Mouse (Mus musculus) stomach, embryonic 16.5 days (tissue): ENCODE measurements around the gene Ccng2. TPM values are rescaled to one million over a fixed set of nuclear protein-coding genes. Genes with fewer than 3 reads are reported as not detected.

Experiments
- ATAC-seq: fragments of 200-750 bp; cut with Nextera tagmentation; 2 replicates; pipeline ENCODE4 v1.8.0; 2017; ENCODE audit warnings: moderate number of reproducible peaks, moderate TSS enrichment; ENCODE audit not compliant: insufficient read depth, low FRiP score
- H3K27ac ChIP-seq: fragments of 300-500 bp; sonication (generic); 2 replicates; pipeline ENCODE4 v1.5.1; 2014; ENCODE audit warnings: low read length
- H3K27me3 ChIP-seq: fragments of 300-500 bp; sonication (generic); 2 replicates; pipeline ENCODE4 v1.6.1; 2014; ENCODE audit warnings: low read length, control low read depth, mixed read lengths; ENCODE audit not compliant: control insufficient read depth, insufficient read depth
- H3K36me3 ChIP-seq: fragments of 300-500 bp; sonication (generic); 2 replicates; pipeline ENCODE4 v1.6.1; 2014; ENCODE audit warnings: low read length; ENCODE audit not compliant: control insufficient read depth, insufficient read depth
- H3K4me1 ChIP-seq: fragments of 300-500 bp; sonication (generic); 2 replicates; pipeline ENCODE4 v1.6.1; 2014; ENCODE audit warnings: low read length, control low read depth, mixed read lengths; ENCODE audit not compliant: control insufficient read depth, insufficient read depth
- H3K4me2 ChIP-seq: fragments of 300-500 bp; sonication (generic); 2 replicates; pipeline ENCODE4 v1.6.1; 2014; ENCODE audit warnings: low read depth, low read length, mixed read lengths
- H3K4me3 ChIP-seq: fragments of 300-500 bp; sonication (generic); replicated peaks from 2 replicates; pipeline ENCODE4 v1.5.1; 2014; ENCODE audit warnings: mild to moderate bottlenecking, low read length
- H3K9ac ChIP-seq: fragments of 300-500 bp; sonication (generic); 2 replicates; pipeline ENCODE4 v1.6.1; 2014; ENCODE audit warnings: low read length
- H3K9me3 ChIP-seq: fragments of 300-500 bp; sonication (generic); replicated peaks from 2 replicates; pipeline ENCODE4 v1.6.1; 2016; ENCODE audit warnings: low read length, control low read depth; ENCODE audit not compliant: control insufficient read depth
- WGBS: fragments of 180-500 bp; shearing (Covaris S2); extraction: QIAGEN DNeasy Blood & Tissue Kit; methylation state at CpG from one replicate; pipeline ENCODE4 v1.1.7; 2014; 5-methylcytosine and 5-hydroxymethylcytosine counted together
- polyA plus RNA-seq: library from polyadenylated mRNA; unstranded; fragments of >200 nt; fragmentation: Nextera tagmentation; extraction: Ambion mirVana; gene quantifications from 2 replicates; pipeline ENCODE4 v1.2.1, GENCODE M21; 2015

Gene Ccng2
- polyA plus RNA-seq, 1 experiment from 2014 or later = 32.3 TPM

- Histone ChIP-seq H3K4me2 (no peak overlapping the region), H3K27me3 (no peaks in the 10 kb centered on the region), H3K27ac (no peak overlapping the region), H3K4me3 (no peak overlapping the region), H3K36me3 (no peaks in the 10 kb centered on the region), H3K4me1 (no peaks in the 10 kb centered on the region), H3K9ac (no peak overlapping the region), H3K9me3 (no peaks in the 10 kb centered on the region)
- ATAC-seq = no peak
Measured at GRCm38 (mm10) chr5:93256820-93257405, 10.1 kb upstream of the Ccng2 start.

GRCm38 (mm10) chr5:93259349-93259748 is 7.7 kb upstream of the Ccng2 start:
- Histone ChIP-seq H3K27me3 (no peaks in the 10 kb centered on the region), H3K9me3 (no peaks in the 10 kb centered on the region), H3K4me1 (no peaks in the 10 kb centered on the region), H3K9ac (no peak overlapping the region), H3K27ac (no peak overlapping the region), H3K4me3 (no peak overlapping the region), H3K36me3 (no peaks in the 10 kb centered on the region), H3K4me2 (no peak overlapping the region)
- no peak for ATAC-seq

- peaks cover 10% of the 10 kb centered on the region for H3K4me1 ChIP-seq
- no peak overlapping the region for H3K4me3 ChIP-seq
- no peaks in the 10 kb centered on the region for H3K36me3 ChIP-seq
- H3K27me3 ChIP-seq = no peaks in the 10 kb centered on the region
- 64% methylated on average over 3 of the region's 3 CpGs for WGBS
- no peak overlapping the region for H3K27ac ChIP-seq
- no peak overlapping the region for H3K4me2 ChIP-seq
- H3K9me3 ChIP-seq = no peaks in the 10 kb centered on the region
- no peak for ATAC-seq
- no peak overlapping the region for H3K9ac ChIP-seq
Measured at GRCm38 (mm10) chr5:93260983-93261382, 6.1 kb upstream of the Ccng2 start.

- WGBS = 71% methylated on average over 2 of the region's 2 CpGs
- no peaks in the 10 kb centered on the region for H3K27me3 ChIP-seq
Measured at GRCm38 (mm10) chr5:93262751-93263150, 4.3 kb upstream of the Ccng2 start.

GRCm38 (mm10) chr5:93263396-93264075 is 3.5 kb upstream of the Ccng2 start:
- H3K4me1 ChIP-seq = peaks cover 13% of the 10 kb centered on the region
- WGBS = 79% methylated on average over 6 of the region's 6 CpGs
- H3K9ac ChIP-seq = no peak overlapping the region
- no peak for ATAC-seq
- H3K27ac ChIP-seq = no peak overlapping the region
- no peaks in the 10 kb centered on the region for H3K27me3 ChIP-seq
- H3K9me3 ChIP-seq = no peaks in the 10 kb centered on the region
- no peaks in the 10 kb centered on the region for H3K36me3 ChIP-seq
- no peak overlapping the region for H3K4me2 ChIP-seq
- H3K4me3 ChIP-seq = no peak overlapping the region

More at GRCm38 (mm10) chr5:93262751-93263150, 4.3 kb upstream of the Ccng2 start:
- Histone ChIP-seq H3K36me3 (no peaks in the 10 kb centered on the region), H3K4me1 (peaks cover 13% of the 10 kb centered on the region), H3K9ac (no peak overlapping the region), H3K4me2 (no peak overlapping the region), H3K4me3 (no peak overlapping the region), H3K9me3 (no peaks in the 10 kb centered on the region), H3K27ac (no peak overlapping the region)
- no peak for ATAC-seq

GRCm38 (mm10) chr5:93264136-93264700 is 2.8 kb upstream of the Ccng2 start:
- Histone ChIP-seq H3K4me1 (peaks cover 13% of the 10 kb centered on the region), H3K9me3 (no peaks in the 10 kb centered on the region), H3K27me3 (no peaks in the 10 kb centered on the region), H3K36me3 (no peaks in the 10 kb centered on the region), H3K27ac (no peak overlapping the region), H3K4me3 (no peak overlapping the region), H3K9ac (no peak overlapping the region), H3K4me2 (no peak overlapping the region)
- no peak for ATAC-seq
- 65% methylated on average over 1 of the region's 1 CpGs for WGBS

- WGBS = 69% methylated on average over 7 of the region's 7 CpGs
- Histone ChIP-seq H3K4me2 (peak overlapping the region; percentile 15; the same call in 1 of the 2 replicates), H3K4me1 (peaks cover 13% of the 10 kb centered on the region)
Measured at GRCm38 (mm10) chr5:93265164-93265800, 1.8 kb upstream of the Ccng2 start.

GRCm38 (mm10) chr5:93265801-93266580 is 1.1 kb upstream of the Ccng2 start:
- Histone ChIP-seq H3K4me3 (peak overlapping the region; percentile 91), H3K27ac (peak overlapping the region; percentile 91), H3K9ac (peak overlapping the region; percentile 50; the same call in 1 of the 2 replicates), H3K27me3 (no peaks in the 10 kb centered on the region), H3K9me3 (no peaks in the 10 kb centered on the region), H3K4me1 (peaks cover 13% of the 10 kb centered on the region), H3K36me3 (0 out of 2 replicates have a peak, but pooled peaks cover under 1% of the 10 kb centered on the region), H3K4me2 (peak overlapping the region; percentile 69)
- 45% methylated on average over 13 of the region's 13 CpGs for WGBS
- no peak for ATAC-seq

More at GRCm38 (mm10) chr5:93265164-93265800, 1.8 kb upstream of the Ccng2 start:
- no peak overlapping the region for H3K9ac ChIP-seq
- H3K27me3 ChIP-seq = no peaks in the 10 kb centered on the region
- H3K36me3 ChIP-seq = no peaks in the 10 kb centered on the region
- H3K9me3 ChIP-seq = no peaks in the 10 kb centered on the region
- ATAC-seq = no peak
- peak overlapping the region; percentile 91; the same call in 1 of the 2 replicates for H3K27ac ChIP-seq
- H3K4me3 ChIP-seq = no peak overlapping the region
